Mouse (Mus musculus) urinary bladder, postnatal 25 days (tissue): Measurements from ENCODE around the gene Nyap1.
"Not testable (repeated sequence)": the region's sequence is repeated elsewhere in the genome, so short reads cannot be mapped to it uniquely, and the experiment has no call there.

ENCODE experiments used
- DNase-seq: peaks from one replicate; pipeline ENCODE4 v3.0.0; 2022; ENCODE audit warnings: low spot score

Gene Nyap1

GRCm38 (mm10) chr5:137768475-137768874 lies 27.1 kb upstream of the Nyap1 start:
- DNase-seq, result no peak

- no peak for DNase-seq
These were observed 24.9 kb upstream of the Nyap1 start for GRCm38 (mm10) chr5:137766270-137766669.

GRCm38 (mm10) chr5:137764609-137765340 lies 23.4 kb upstream of the Nyap1 start:
- no peak for DNase-seq

GRCm38 (mm10) chr5:137759971-137760412 lies 18.6 kb upstream of the Nyap1 start:
- DNase-seq, result peak; percentile 76

- no peak for DNase-seq
These were observed 17.6 kb upstream of the Nyap1 start for GRCm38 (mm10) chr5:137758921-137759534.

- no peak for DNase-seq
These were observed 16.5 kb upstream of the Nyap1 start for GRCm38 (mm10) chr5:137757887-137758286.

- DNase-seq, result peak; percentile 81
These were observed 15.7 kb upstream of the Nyap1 start for GRCm38 (mm10) chr5:137756882-137757661.

GRCm38 (mm10) chr5:137756106-137756505 lies 14.7 kb upstream of the Nyap1 start:
- no peak for DNase-seq

- no peak for DNase-seq
These were observed 14.0 kb upstream of the Nyap1 start for GRCm38 (mm10) chr5:137755425-137755824.

- no peak for DNase-seq
These were observed 11.9 kb upstream of the Nyap1 start for GRCm38 (mm10) chr5:137753111-137753832.

GRCm38 (mm10) chr5:137751988-137752387 lies 10.6 kb upstream of the Nyap1 start:
- no peak for DNase-seq

- DNase-seq, result no peak
These were observed 9.9 kb upstream of the Nyap1 start for GRCm38 (mm10) chr5:137751221-137751887.

GRCm38 (mm10) chr5:137750212-137750611 lies 8.8 kb upstream of the Nyap1 start:
- DNase-seq, result not testable (repeated sequence)

GRCm38 (mm10) chr5:137749196-137749836 lies 7.9 kb upstream of the Nyap1 start:
- no peak for DNase-seq

- no peak for DNase-seq
These were observed 6.8 kb upstream of the Nyap1 start for GRCm38 (mm10) chr5:137748130-137748770.

GRCm38 (mm10) chr5:137747326-137747961 lies 6.0 kb upstream of the Nyap1 start:
- DNase-seq, result peak; percentile 36

GRCm38 (mm10) chr5:137746851-137747325 lies 5.5 kb upstream of the Nyap1 start:
- no peak for DNase-seq

- peak; percentile 62 for DNase-seq
These were observed 5.0 kb upstream of the Nyap1 start for GRCm38 (mm10) chr5:137746282-137746850.
